Mouse (Mus musculus) MEL (cell line): ENCODE results near the gene Trp53bp1.

Experiments
- CTCF ChIP-seq, 3 experiments: IDR thresholded peaks in 2 of 3; conservative IDR thresholded peaks in 1 of 3; 2 replicates each; pipeline ENCODE4 v1.5.1; 2011 to 2012; ENCODE audit warnings: low read length in 3 of 3, low read depth in 2 of 3, mild to moderate bottlenecking in 2 of 3, improper control_type of control experiment in 1 of 3, inconsistent platforms in 1 of 3, mixed read lengths in 1 of 3, moderate library complexity in 1 of 3; ENCODE audit not compliant: control insufficient read depth in 1 of 3, insufficient read depth in 1 of 3, poor library complexity in 1 of 3, severe bottlenecking in 1 of 3
- E2F4 ChIP-seq: IDR thresholded peaks from 2 replicates; pipeline ENCODE4 v1.6.1; 2011; ENCODE audit warnings: low read depth, low read length, improper control_type of control experiment, borderline replicate concordance
- EP300 ChIP-seq, 2 experiments: IDR thresholded peaks; 2 replicates each; pipeline ENCODE4 v1.6.1; 2011; ENCODE audit warnings: improper control_type of control experiment in 2 of 2, low read length in 2 of 2, low read depth in 1 of 2, mild to moderate bottlenecking in 1 of 2
- GATA1 ChIP-seq: IDR thresholded peaks from 2 replicates; pipeline ENCODE4 v1.6.1; 2011; ENCODE audit warnings: low read depth, low read length, improper control_type of control experiment
- MAX ChIP-seq: IDR thresholded peaks from 2 replicates; pipeline ENCODE4 v1.6.1; 2011; ENCODE audit warnings: low read length, improper control_type of control experiment
- MAZ ChIP-seq: IDR thresholded peaks from 2 replicates; pipeline ENCODE4 v1.6.1; 2012; ENCODE audit warnings: low read depth, mild to moderate bottlenecking, inconsistent platforms, low read length, improper control_type of control experiment
- MYB ChIP-seq: IDR thresholded peaks from 2 replicates; pipeline ENCODE4 v1.6.1; 2011; ENCODE audit warnings: mild to moderate bottlenecking, low read depth, low read length, improper control_type of control experiment
- POLR2A ChIP-seq, 2 experiments: IDR thresholded peaks; 2 replicates each; pipeline ENCODE4 v1.6.1; 2011 to 2012; ENCODE audit warnings: low read length in 2 of 2, mild to moderate bottlenecking in 2 of 2, control low read depth in 1 of 2, improper control_type of control experiment in 1 of 2, low read depth in 1 of 2, moderate library complexity in 1 of 2; ENCODE audit not compliant: control insufficient read depth in 1 of 2, insufficient read depth in 1 of 2, poor library complexity in 1 of 2
- RCOR1 ChIP-seq: IDR thresholded peaks from 2 replicates; pipeline ENCODE4 v1.6.1; 2012; ENCODE audit warnings: low read depth, mild to moderate bottlenecking, inconsistent platforms, low read length, improper control_type of control experiment
- ZKSCAN1 ChIP-seq: IDR thresholded peaks from 2 replicates; pipeline ENCODE4 v1.6.1; 2012; ENCODE audit warnings: low read depth, mild to moderate bottlenecking, inconsistent platforms, low read length, improper control_type of control experiment, moderate library complexity
- ZNF384 ChIP-seq: IDR thresholded peaks from 2 replicates; pipeline ENCODE4 v1.6.1; 2012; ENCODE audit warnings: low read depth, mild to moderate bottlenecking, inconsistent platforms, low read length, improper control_type of control experiment

DNA sequence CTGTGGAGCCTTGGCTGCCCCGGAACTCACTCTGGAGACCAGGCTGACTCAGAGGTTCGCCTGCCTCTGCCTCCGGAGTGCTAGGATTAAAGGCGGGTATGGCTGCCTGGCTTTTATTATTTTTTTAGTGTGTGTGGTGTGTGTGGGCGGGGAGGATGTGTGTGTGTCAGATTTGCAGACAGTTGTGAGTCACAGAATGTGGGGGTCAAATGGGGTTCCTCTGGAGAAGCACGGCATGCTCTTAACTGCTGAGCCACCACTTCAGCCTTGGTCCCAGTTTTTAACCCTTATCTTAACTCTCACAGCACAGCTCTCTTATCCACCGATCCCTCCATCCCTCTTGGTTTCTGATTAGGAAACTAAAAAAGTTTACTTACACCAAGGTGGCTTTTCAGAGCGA, 45.1 kb upstream of the Trp53bp1 start:
- TF ChIP-seq CTCF (IDR thresholded peaks at IDR 0.05 in 2 of 3, conservative IDR thresholded peaks at IDR 0.05 in 1 of 3; ENCODE audit: control insufficient read depth in 1 of 3, insufficient read depth in 1 of 3, low read depth in 2 of 3, low read length in 3 of 3, poor library complexity in 1 of 3, severe bottlenecking in 1 of 3) (no peak), EP300 (IDR thresholded peaks at IDR 0.05; ENCODE audit: low read depth in 1 of 2, low read length in 2 of 2) (no peak), E2F4 (no peak), POLR2A (IDR thresholded peaks at IDR 0.05; ENCODE audit: control insufficient read depth in 1 of 2, insufficient read depth in 1 of 2, low read depth in 1 of 2, low read length in 2 of 2, poor library complexity in 1 of 2) (no peak), MAX (no peak), MAZ (no peak), RCOR1 (no peak), MYB (no peak), ZNF384 (no peak), GATA1 (no peak), ZKSCAN1 (no peak)
